Mouse (Mus musculus): ENCODE data around the gene Serpina1b. TPM values are rescaled to one million over a fixed set of nuclear protein-coding genes. Genes with fewer than 3 reads are reported as not detected.
"Not testable (repeated sequence)": the region's sequence is repeated elsewhere in the genome, so short reads cannot be mapped to it uniquely, and the experiment has no call there.

The Serpina1b gene
- total and polyA plus RNA-seq, 2 experiments from 2014 or later: not detected

- H3K9me3 ChIP-seq (ENCODE audit: low read length); ATAC-seq; H3K4me2 ChIP-seq (ENCODE audit: low read depth, low read length); H3K4me1 ChIP-seq (ENCODE audit: insufficient read depth, low read length); H3K9ac ChIP-seq (replicated peaks; ENCODE audit: low read length); H3K27me3 ChIP-seq (ENCODE audit: insufficient read depth, low read length); H3K4me3 ChIP-seq (ENCODE audit: low read length); DNase-seq (ENCODE audit: low spot score); H3K27ac ChIP-seq; H3K36me3 ChIP-seq (ENCODE audit: insufficient read depth, low read length): not testable (repeated sequence)
- 86% methylated on average over 6 of the region's 6 CpGs for WGBS
Observed at GRCm38 (mm10) chr12:103773246-103773851, 56.8 kb downstream of the Serpina1b start, which contains the start of gene Serpina1d. Serpina1d (minus strand) TSS chr12:103773592.

- not testable (repeated sequence) for DNase-seq (ENCODE audit: low spot score); H3K4me1 ChIP-seq (ENCODE audit: insufficient read depth, low read length); ATAC-seq
Observed at GRCm38 (mm10) chr12:103770597-103770996, 59.6 kb downstream of the Serpina1b start.

GRCm38 (mm10) chr12:103763083-103763482 is 67.1 kb downstream of the Serpina1b start:
- H3K27ac ChIP-seq; H3K4me3 ChIP-seq (ENCODE audit: low read length); H3K9me3 ChIP-seq (ENCODE audit: low read length); H3K4me2 ChIP-seq (ENCODE audit: low read depth, low read length); H3K4me1 ChIP-seq (ENCODE audit: insufficient read depth, low read length); H3K27me3 ChIP-seq (ENCODE audit: insufficient read depth, low read length); ATAC-seq; DNase-seq (ENCODE audit: low spot score); H3K9ac ChIP-seq (replicated peaks; ENCODE audit: low read length); H3K36me3 ChIP-seq (ENCODE audit: insufficient read depth, low read length): not testable (repeated sequence)
- whole genome bisulfite sequencing: 85% methylated on average over 3 of the region's 3 CpGs

More at GRCm38 (mm10) chr12:103770597-103770996, 59.6 kb downstream of the Serpina1b start:
- not testable (repeated sequence) for H3K9ac ChIP-seq (replicated peaks; ENCODE audit: low read length); H3K4me3 ChIP-seq (ENCODE audit: low read length); H3K36me3 ChIP-seq (ENCODE audit: insufficient read depth, low read length); H3K27me3 ChIP-seq (ENCODE audit: insufficient read depth, low read length); H3K4me2 ChIP-seq (ENCODE audit: low read depth, low read length); H3K9me3 ChIP-seq (ENCODE audit: low read length); H3K27ac ChIP-seq
- WGBS: 75% methylated on average over 1 of the region's 1 CpGs

- ATAC-seq; H3K4me1 ChIP-seq (ENCODE audit: insufficient read depth, low read length); H3K27ac ChIP-seq; H3K4me3 ChIP-seq (ENCODE audit: low read length); H3K9me3 ChIP-seq (ENCODE audit: low read length); H3K9ac ChIP-seq (replicated peaks; ENCODE audit: low read length); H3K36me3 ChIP-seq (ENCODE audit: insufficient read depth, low read length); H3K4me2 ChIP-seq (ENCODE audit: low read depth, low read length); H3K27me3 ChIP-seq (ENCODE audit: insufficient read depth, low read length); DNase-seq (ENCODE audit: low spot score): not testable (repeated sequence)
- WGBS: 90% methylated on average over 3 of the region's 3 CpGs
Observed at GRCm38 (mm10) chr12:103760316-103760715, 69.9 kb downstream of the Serpina1b start.

GRCm38 (mm10) chr12:103745957-103746356 is 84.2 kb downstream of the Serpina1b start:
- H3K4me3 ChIP-seq (ENCODE audit: low read length); H3K9me3 ChIP-seq (ENCODE audit: low read length); DNase-seq (ENCODE audit: low spot score); H3K9ac ChIP-seq (replicated peaks; ENCODE audit: low read length); H3K27ac ChIP-seq; ATAC-seq; H3K4me1 ChIP-seq (ENCODE audit: insufficient read depth, low read length); H3K36me3 ChIP-seq (ENCODE audit: insufficient read depth, low read length); H3K4me2 ChIP-seq (ENCODE audit: low read depth, low read length); H3K27me3 ChIP-seq (ENCODE audit: insufficient read depth, low read length): not testable (repeated sequence)
- WGBS: 87% methylated on average over 5 of the region's 5 CpGs

GRCm38 (mm10) chr12:103737791-103738580 is 92.2 kb downstream of the Serpina1b start:
- H3K4me2 ChIP-seq (ENCODE audit: low read depth, low read length); ATAC-seq; H3K4me1 ChIP-seq (ENCODE audit: insufficient read depth, low read length); H3K27me3 ChIP-seq (ENCODE audit: insufficient read depth, low read length); H3K9ac ChIP-seq (replicated peaks; ENCODE audit: low read length); H3K9me3 ChIP-seq (ENCODE audit: low read length); H3K36me3 ChIP-seq (ENCODE audit: insufficient read depth, low read length); DNase-seq (ENCODE audit: low spot score); H3K27ac ChIP-seq; H3K4me3 ChIP-seq (ENCODE audit: low read length): not testable (repeated sequence)
- 83% methylated on average over 5 of the region's 6 CpGs for WGBS

- 89% methylated on average over 4 of the region's 4 CpGs for WGBS
- not testable (repeated sequence) for H3K4me3 ChIP-seq (ENCODE audit: low read length); ATAC-seq; H3K4me2 ChIP-seq (ENCODE audit: low read depth, low read length); H3K36me3 ChIP-seq (ENCODE audit: insufficient read depth, low read length); H3K9ac ChIP-seq (replicated peaks; ENCODE audit: low read length); H3K27me3 ChIP-seq (ENCODE audit: insufficient read depth, low read length); DNase-seq (ENCODE audit: low spot score); H3K27ac ChIP-seq; H3K9me3 ChIP-seq (ENCODE audit: low read length); H3K4me1 ChIP-seq (ENCODE audit: insufficient read depth, low read length)
Observed at GRCm38 (mm10) chr12:103735566-103735965, 94.6 kb downstream of the Serpina1b start.

- not testable (repeated sequence) for H3K27ac ChIP-seq; H3K4me2 ChIP-seq (ENCODE audit: low read depth, low read length); H3K27me3 ChIP-seq (ENCODE audit: insufficient read depth, low read length); H3K9ac ChIP-seq (replicated peaks; ENCODE audit: low read length); H3K4me3 ChIP-seq (ENCODE audit: low read length); H3K36me3 ChIP-seq (ENCODE audit: insufficient read depth, low read length); DNase-seq (ENCODE audit: low spot score); H3K9me3 ChIP-seq (ENCODE audit: low read length); ATAC-seq; H3K4me1 ChIP-seq (ENCODE audit: insufficient read depth, low read length)
- 83% methylated on average over 4 of the region's 4 CpGs for WGBS
Observed at GRCm38 (mm10) chr12:103735101-103735500, 95.1 kb downstream of the Serpina1b start.
